Mouse (Mus musculus): Measurements from ENCODE around the gene Pwwp2b. TPM values are rescaled to one million over a fixed set of nuclear protein-coding genes. Genes with fewer than 3 reads are reported as not detected.

The Pwwp2b gene
- polyA plus RNA-seq, 1 experiment from 2014 or later, result 16.0 TPM

GRCm38 (mm10) chr7:139248615-139249405 is 528 bp downstream of the Pwwp2b start:
- Histone ChIP-seq H3K4me1 (peaks cover 71% of the 10 kb centered on the region), H3K4me2 (peak overlapping the region; percentile 92), H3K27me3 (no peaks in the 10 kb centered on the region), H3K9me3 (no peaks in the 10 kb centered on the region), H3K36me3 (no peaks in the 10 kb centered on the region), H3K9ac (peak overlapping the region; percentile 84), H3K4me3 (peak overlapping the region; percentile 66), H3K27ac (peak overlapping the region; percentile 82)
- WGBS, result 1% methylated on average over 45 of the region's 45 CpGs
- no peak for ATAC-seq (ENCODE audit: insufficient number of reproducible peaks, insufficient read depth, low FRiP score, low TSS enrichment, low read depth)

DNA sequence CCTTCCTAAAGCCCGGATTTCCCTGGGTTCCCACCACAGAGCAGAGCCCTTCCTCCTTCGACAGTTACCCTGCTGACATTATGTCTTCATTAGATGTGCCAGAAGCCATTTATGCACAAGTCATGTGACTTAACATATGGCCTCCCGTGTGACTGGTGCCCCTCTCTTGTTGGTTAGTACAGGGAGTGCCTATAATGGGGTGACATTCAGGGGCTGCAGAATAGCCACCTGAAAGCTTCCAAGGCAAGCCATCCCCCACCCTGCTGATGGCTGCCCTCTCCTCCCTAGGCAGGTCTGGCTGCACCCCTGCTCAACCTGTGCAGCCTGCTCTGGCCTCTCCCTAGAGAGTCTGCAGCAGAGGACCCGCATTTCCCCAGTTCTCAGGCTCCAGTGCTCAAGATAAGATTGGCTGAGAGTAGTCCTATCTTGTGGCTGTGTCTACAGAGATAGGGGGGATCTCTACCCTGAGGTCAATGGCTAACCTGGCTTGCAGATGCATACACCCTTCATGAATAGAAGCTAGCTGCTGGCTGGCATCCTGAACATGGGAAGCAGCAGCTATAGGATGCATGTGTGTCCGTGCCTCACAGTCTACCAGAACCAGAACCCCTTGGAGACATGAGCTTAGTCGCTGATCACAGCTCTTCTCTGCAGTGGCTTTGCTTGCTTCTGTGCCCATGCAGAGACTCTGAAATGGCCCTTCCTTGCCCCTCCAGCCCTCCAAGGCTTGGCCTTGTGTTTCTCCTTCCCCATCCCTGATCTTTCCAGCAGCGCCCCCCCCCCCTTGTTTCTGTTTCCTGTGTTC is 1.3 kb downstream of the Pwwp2b start:
- Histone ChIP-seq H3K4me1 (peaks cover 74% of the 10 kb centered on the region), H3K4me2 (peak overlapping the region; percentile 92), H3K9ac (peak overlapping the region; percentile 84), H3K4me3 (peak overlapping the region; percentile 66), H3K9me3 (no peaks in the 10 kb centered on the region), H3K27ac (peak overlapping the region; percentile 82), H3K36me3 (peaks cover under 1% of the 10 kb centered on the region; the same call in 1 of the 2 replicates), H3K27me3 (no peaks in the 10 kb centered on the region)
- no peak for ATAC-seq (ENCODE audit: insufficient number of reproducible peaks, insufficient read depth, low FRiP score, low TSS enrichment, low read depth)
- WGBS, result 33% methylated on average over 7 of the region's 7 CpGs

- H3K27me3 ChIP-seq, result no peaks in the 10 kb centered on the region
- peak overlapping the region; percentile 41 for H3K27ac ChIP-seq
- peak overlapping the region; percentile 49; the same call in 1 of the 2 replicates for H3K9ac ChIP-seq
- no peak overlapping the region for H3K4me2 ChIP-seq
- ATAC-seq (ENCODE audit: insufficient number of reproducible peaks, insufficient read depth, low FRiP score, low TSS enrichment, low read depth), result no peak
- peaks cover 23% of the 10 kb centered on the region for H3K36me3 ChIP-seq
- H3K4me1 ChIP-seq, result peaks cover 69% of the 10 kb centered on the region
- 64% methylated on average over 5 of the region's 5 CpGs for WGBS
- H3K4me3 ChIP-seq, result no peak overlapping the region
- H3K9me3 ChIP-seq, result no peaks in the 10 kb centered on the region
Observed at GRCm38 (mm10) chr7:139251881-139252301, 3.6 kb downstream of the Pwwp2b start.

- no peak overlapping the region for H3K4me2 ChIP-seq
- no peak overlapping the region for H3K9ac ChIP-seq
- no peak for ATAC-seq (ENCODE audit: insufficient number of reproducible peaks, insufficient read depth, low FRiP score, low TSS enrichment, low read depth)
- peak overlapping the region; percentile 41; the same call in 1 of the 2 replicates for H3K27ac ChIP-seq
- H3K27me3 ChIP-seq, result no peaks in the 10 kb centered on the region
- H3K4me1 ChIP-seq, result peaks cover 62% of the 10 kb centered on the region
- H3K9me3 ChIP-seq, result no peaks in the 10 kb centered on the region
- H3K36me3 ChIP-seq, result peaks cover 30% of the 10 kb centered on the region
- H3K4me3 ChIP-seq, result no peak overlapping the region
- 89% methylated on average over 7 of the region's 7 CpGs for WGBS
Observed at GRCm38 (mm10) chr7:139252566-139252965, 4.3 kb downstream of the Pwwp2b start.

- H3K4me1 ChIP-seq, result peaks cover 61% of the 10 kb centered on the region
- WGBS, result 70% methylated on average over 9 of the region's 9 CpGs
- no peak overlapping the region for H3K4me2 ChIP-seq
- peak overlapping the region; percentile 55; the same call in 1 of the 2 replicates for H3K27ac ChIP-seq
- H3K27me3 ChIP-seq, result no peaks in the 10 kb centered on the region
- no peak for ATAC-seq (ENCODE audit: insufficient number of reproducible peaks, insufficient read depth, low FRiP score, low TSS enrichment, low read depth)
- peaks cover 33% of the 10 kb centered on the region for H3K36me3 ChIP-seq
- no peaks in the 10 kb centered on the region for H3K9me3 ChIP-seq
- no peak overlapping the region for H3K9ac ChIP-seq
- H3K4me3 ChIP-seq, result no peak overlapping the region
Observed at GRCm38 (mm10) chr7:139252986-139253385, 4.7 kb downstream of the Pwwp2b start.

GRCm38 (mm10) chr7:139253462-139253861 is 5.2 kb downstream of the Pwwp2b start:
- ATAC-seq (ENCODE audit: insufficient number of reproducible peaks, insufficient read depth, low FRiP score, low TSS enrichment, low read depth), result no peak
- WGBS, result 67% methylated on average over 3 of the region's 3 CpGs
- H3K36me3 ChIP-seq, result peaks cover 38% of the 10 kb centered on the region
- H3K9ac ChIP-seq, result no peak overlapping the region
- peaks cover 63% of the 10 kb centered on the region for H3K4me1 ChIP-seq
- no peaks in the 10 kb centered on the region for H3K27me3 ChIP-seq
- peak overlapping the region; percentile 55; the same call in 1 of the 2 replicates for H3K27ac ChIP-seq
- H3K4me2 ChIP-seq, result no peak overlapping the region
- no peaks in the 10 kb centered on the region for H3K9me3 ChIP-seq
- no peak overlapping the region for H3K4me3 ChIP-seq

DNA sequence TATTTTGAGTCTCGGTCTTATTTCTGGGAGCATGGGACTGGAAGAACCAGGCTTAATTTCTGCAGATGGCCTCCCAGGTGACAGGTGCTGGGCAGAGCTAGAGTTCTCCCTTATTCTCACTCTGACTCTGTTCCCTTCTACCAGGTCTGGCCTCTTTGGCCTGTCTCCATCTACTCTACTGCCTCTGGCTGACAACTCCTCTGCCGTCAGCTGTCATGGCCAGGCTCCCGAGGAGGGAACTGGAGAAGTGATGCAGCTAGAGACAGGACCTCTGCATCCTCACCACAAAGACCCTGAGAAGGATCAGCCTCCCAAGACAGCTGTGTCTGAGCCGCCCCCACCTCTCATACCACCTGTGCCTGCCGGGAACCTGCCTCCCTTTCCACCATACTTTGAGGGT is 6.3 kb downstream of the Pwwp2b start:
- Histone ChIP-seq H3K27ac (no peak overlapping the region), H3K4me1 (peaks cover 59% of the 10 kb centered on the region)

DNA sequence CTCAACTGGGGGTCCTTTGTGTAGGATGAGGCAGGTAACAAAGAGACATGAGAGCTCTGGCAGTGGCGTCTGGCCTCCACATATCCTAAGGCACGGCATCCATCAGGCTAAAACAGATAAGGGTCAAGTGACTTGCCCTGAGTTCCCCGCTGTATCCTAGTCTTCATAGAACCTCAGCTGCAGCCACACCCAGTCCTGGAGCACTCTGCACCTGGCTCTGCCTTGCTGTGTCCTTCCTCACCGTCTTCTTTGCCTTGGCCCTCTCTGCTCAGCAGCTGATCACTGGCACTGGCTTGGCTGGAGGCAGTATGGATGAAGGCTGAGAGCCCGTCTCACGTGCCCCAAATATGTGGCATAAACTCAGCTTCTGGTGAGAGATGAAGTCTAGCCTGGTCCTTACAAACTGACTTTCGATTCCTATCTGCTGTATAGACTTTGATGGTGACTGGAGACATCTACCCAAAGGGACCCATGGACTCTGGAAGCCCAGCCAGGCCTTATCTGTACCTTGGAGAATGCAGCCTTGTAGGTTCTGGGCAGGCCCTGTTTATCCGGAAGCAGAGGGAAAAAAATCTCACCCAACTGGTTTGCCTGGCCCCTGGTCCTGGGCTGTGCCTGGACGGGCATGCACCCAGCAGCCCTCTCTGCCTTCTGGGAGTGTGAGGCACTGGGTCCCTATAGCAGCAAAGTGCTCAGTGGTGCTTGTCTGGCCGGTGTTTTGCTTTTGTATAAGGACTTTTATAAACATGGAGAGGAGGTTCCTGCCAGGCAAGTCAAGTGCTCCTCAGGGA is 9.7 kb downstream of the Pwwp2b start:
- no peak for ATAC-seq (ENCODE audit: insufficient number of reproducible peaks, insufficient read depth, low FRiP score, low TSS enrichment, low read depth)
- Histone ChIP-seq H3K4me1 (peaks cover 27% of the 10 kb centered on the region), H3K9ac (no peak overlapping the region), H3K4me2 (no peak overlapping the region), H3K27me3 (no peaks in the 10 kb centered on the region), H3K27ac (peak overlapping the region; percentile 72), H3K36me3 (peaks cover 69% of the 10 kb centered on the region), H3K4me3 (no peak overlapping the region), H3K9me3 (no peaks in the 10 kb centered on the region)
- WGBS, result 60% methylated on average over 10 of the region's 10 CpGs

More for the DNA sequence above, 6.3 kb downstream of the Pwwp2b start:
- Histone ChIP-seq H3K9ac (no peak overlapping the region), H3K4me2 (no peak overlapping the region), H3K27me3 (no peaks in the 10 kb centered on the region), H3K4me3 (no peak overlapping the region), H3K36me3 (peaks cover 49% of the 10 kb centered on the region), H3K9me3 (no peaks in the 10 kb centered on the region)
- no peak for ATAC-seq (ENCODE audit: insufficient number of reproducible peaks, insufficient read depth, low FRiP score, low TSS enrichment, low read depth)
- 84% methylated on average over 5 of the region's 5 CpGs for WGBS

- WGBS, result 20% methylated on average over 4 of the region's 4 CpGs
- Histone ChIP-seq H3K4me1 (peaks cover 34% of the 10 kb centered on the region), H3K36me3 (peaks cover 52% of the 10 kb centered on the region), H3K4me2 (no peak overlapping the region), H3K4me3 (no peak overlapping the region), H3K27me3 (no peaks in the 10 kb centered on the region), H3K9ac (peak overlapping the region; percentile 12; the same call in 1 of the 2 replicates), H3K27ac (peak overlapping the region; percentile 11; the same call in 1 of the 2 replicates), H3K9me3 (no peaks in the 10 kb centered on the region)
- ATAC-seq (ENCODE audit: insufficient number of reproducible peaks, insufficient read depth, low FRiP score, low TSS enrichment, low read depth), result no peak
Observed at GRCm38 (mm10) chr7:139264337-139264736, 16.1 kb downstream of the Pwwp2b start.

- no peak overlapping the region for H3K9ac ChIP-seq
- H3K9me3 ChIP-seq, result no peaks in the 10 kb centered on the region
- no peaks in the 10 kb centered on the region for H3K27me3 ChIP-seq
- no peak for ATAC-seq (ENCODE audit: insufficient number of reproducible peaks, insufficient read depth, low FRiP score, low TSS enrichment, low read depth)
- H3K4me2 ChIP-seq, result no peak overlapping the region
- H3K36me3 ChIP-seq, result peaks cover 41% of the 10 kb centered on the region
- 59% methylated on average over 6 of the region's 6 CpGs for WGBS
- peaks cover 33% of the 10 kb centered on the region for H3K4me1 ChIP-seq
- no peak overlapping the region for H3K27ac ChIP-seq
- no peak overlapping the region for H3K4me3 ChIP-seq
Observed at GRCm38 (mm10) chr7:139265634-139266033, 17.4 kb downstream of the Pwwp2b start.

DNA sequence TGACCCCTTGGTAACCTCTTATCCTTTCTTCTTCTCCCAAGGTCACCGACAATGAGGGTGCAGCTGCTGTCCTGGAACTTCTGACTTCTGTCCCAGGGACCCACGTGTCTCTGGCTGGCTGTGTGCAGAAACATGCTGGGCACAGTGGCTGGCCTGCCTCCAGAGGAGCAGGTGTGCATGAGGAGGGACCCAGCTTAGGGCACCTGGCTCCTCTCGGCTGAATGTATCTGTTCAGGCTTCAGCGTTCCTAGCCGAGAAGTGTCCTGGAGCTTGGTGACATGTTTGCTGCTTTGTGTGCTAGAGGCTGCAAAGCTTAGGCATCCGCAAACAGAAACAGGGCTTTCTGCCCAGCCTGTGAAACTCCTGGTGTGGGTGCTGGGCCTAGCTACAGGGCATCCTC is 18.1 kb downstream of the Pwwp2b start:
- Histone ChIP-seq H3K27me3 (no peaks in the 10 kb centered on the region), H3K4me1 (peaks cover 33% of the 10 kb centered on the region), H3K9me3 (no peaks in the 10 kb centered on the region), H3K4me2 (no peak overlapping the region), H3K36me3 (peaks cover 34% of the 10 kb centered on the region), H3K4me3 (no peak overlapping the region), H3K27ac (peak overlapping the region; percentile 39; the same call in 1 of the 2 replicates), H3K9ac (no peak overlapping the region)
- 84% methylated on average over 6 of the region's 6 CpGs for WGBS
- no peak for ATAC-seq (ENCODE audit: insufficient number of reproducible peaks, insufficient read depth, low FRiP score, low TSS enrichment, low read depth)

Data from embryonic facial prominence, embryonic 13.5 days (tissue).